Mouse (Mus musculus): ENCODE measurements at regions not wholly inside any gene's neighbourhood (a gene's known extent, or its start where the extent isn't known, plus 50 kb on each side); places are given as distances from the start of the nearest gene placed in this dataset.

DNA sequence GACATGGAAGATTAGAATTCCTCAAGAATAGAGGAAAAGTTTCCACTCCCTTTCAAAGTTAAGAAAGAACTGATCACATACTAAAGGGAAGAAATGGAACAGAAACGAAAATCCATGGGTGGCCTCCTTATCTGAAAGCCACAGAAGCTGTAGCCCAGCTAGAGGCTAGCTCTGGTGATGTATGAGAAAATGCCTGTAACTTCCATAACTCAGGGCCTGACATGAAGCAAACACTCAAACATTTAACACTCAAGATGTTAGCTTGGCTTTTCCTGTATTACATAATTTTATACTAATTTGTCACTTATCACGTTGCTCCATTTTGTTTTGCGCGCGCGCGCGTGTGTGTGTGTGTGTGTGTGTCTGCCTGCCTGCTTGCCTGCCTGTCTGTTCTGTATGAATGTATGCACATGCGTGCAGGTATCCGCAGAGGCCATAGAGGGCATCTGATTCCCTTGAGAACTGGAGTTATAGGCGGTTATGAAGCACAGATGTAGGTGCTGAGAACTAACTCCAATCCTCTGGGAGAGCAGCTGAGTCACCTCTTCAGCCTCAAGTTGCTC is 88.2 kb downstream of the Olfr267 start:
- Histone ChIP-seq H3K36me3 (ENCODE audit: control insufficient read depth, insufficient read depth, low read length) (no peaks in the 10 kb centered on the region), H3K4me2 (no peak overlapping the region), H3K27ac (ENCODE audit: low read depth, low read length) (no peak overlapping the region), H3K27me3 (replicated peaks; ENCODE audit: control insufficient read depth, insufficient read depth, low read length) (no peaks in the 10 kb centered on the region), H3K9me3 (ENCODE audit: control insufficient read depth, low read length) (no peaks in the 10 kb centered on the region), H3K4me3 (ENCODE audit: low read depth, low read length) (no peak overlapping the region), H3K9ac (ENCODE audit: low read depth, low read length) (no peak overlapping the region), H3K4me1 (replicated peaks; ENCODE audit: control insufficient read depth, insufficient read depth, low read length) (no peaks in the 10 kb centered on the region)
- ATAC-seq (replicated peaks; ENCODE audit: low FRiP score) (no peak), DNase-seq (ENCODE audit: low spot score) (no peak)
- 81% methylated on average over 11 of the region's 11 CpGs for WGBS

DNA sequence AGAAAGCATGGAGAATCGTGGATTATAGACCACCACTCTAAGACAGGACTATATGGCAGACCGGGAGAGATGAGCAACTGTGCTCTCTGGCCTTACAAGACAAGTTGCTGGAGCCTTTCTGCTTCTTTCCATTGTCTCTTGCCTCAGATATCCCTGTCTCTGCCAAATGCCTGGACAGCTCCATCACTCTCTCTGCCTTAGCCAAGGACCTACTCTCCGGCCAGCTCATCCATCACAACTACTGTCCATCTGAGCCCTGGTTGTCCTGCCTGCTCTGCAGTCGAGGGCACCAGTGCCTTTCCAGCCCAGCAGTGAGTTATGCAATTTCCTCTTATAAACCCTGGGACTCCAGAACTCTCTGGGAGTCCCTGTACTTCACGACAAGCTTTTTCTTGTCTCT is 88.7 kb downstream of the Olfr267 start:
- Histone ChIP-seq H3K36me3 (ENCODE audit: control insufficient read depth, insufficient read depth, low read length) (no peaks in the 10 kb centered on the region), H3K9me3 (ENCODE audit: control insufficient read depth, low read length) (no peaks in the 10 kb centered on the region), H3K27me3 (replicated peaks; ENCODE audit: control insufficient read depth, insufficient read depth, low read length) (no peaks in the 10 kb centered on the region), H3K9ac (ENCODE audit: low read depth, low read length) (no peak overlapping the region), H3K4me2 (no peak overlapping the region), H3K4me1 (replicated peaks; ENCODE audit: control insufficient read depth, insufficient read depth, low read length) (no peaks in the 10 kb centered on the region), H3K27ac (ENCODE audit: low read depth, low read length) (no peak overlapping the region), H3K4me3 (ENCODE audit: low read depth, low read length) (no peak overlapping the region)
- no peak for ATAC-seq (replicated peaks; ENCODE audit: low FRiP score)
- no peak for DNase-seq (ENCODE audit: low spot score)
- WGBS: 54% methylated on average over 5 of the region's 5 CpGs

DNA sequence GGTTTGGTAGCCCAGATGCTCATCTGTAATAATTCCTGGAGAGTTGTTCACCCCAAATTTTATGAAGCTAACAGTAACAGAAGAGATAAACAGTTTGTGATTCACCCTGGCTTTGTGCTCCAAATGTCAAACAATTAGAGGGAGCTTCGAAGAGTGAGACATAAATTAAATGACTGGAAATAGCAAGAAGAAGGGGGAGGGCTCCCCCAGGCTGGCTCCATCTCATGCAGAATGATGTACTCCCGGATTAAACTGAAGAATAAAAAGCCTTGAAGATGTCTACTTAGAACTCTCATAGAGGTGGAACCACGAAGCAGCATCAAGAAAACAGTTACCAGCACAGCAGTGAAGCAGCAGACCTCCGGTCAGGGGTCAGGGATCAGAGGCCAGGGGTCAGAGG is 90.8 kb downstream of the Olfr267 start:
- Histone ChIP-seq H3K4me1 (replicated peaks; ENCODE audit: control insufficient read depth, insufficient read depth, low read length) (no peaks in the 10 kb centered on the region), H3K9me3 (ENCODE audit: control insufficient read depth, low read length) (no peaks in the 10 kb centered on the region), H3K27me3 (replicated peaks; ENCODE audit: control insufficient read depth, insufficient read depth, low read length) (no peaks in the 10 kb centered on the region), H3K27ac (ENCODE audit: low read depth, low read length) (no peak overlapping the region), H3K4me2 (no peak overlapping the region), H3K9ac (ENCODE audit: low read depth, low read length) (no peak overlapping the region), H3K4me3 (ENCODE audit: low read depth, low read length) (no peak overlapping the region), H3K36me3 (ENCODE audit: control insufficient read depth, insufficient read depth, low read length) (no peaks in the 10 kb centered on the region)
- WGBS: 63% methylated on average over 4 of the region's 4 CpGs
- DNase-seq (ENCODE audit: low spot score): no peak
- no peak for ATAC-seq (replicated peaks; ENCODE audit: low FRiP score)

DNA sequence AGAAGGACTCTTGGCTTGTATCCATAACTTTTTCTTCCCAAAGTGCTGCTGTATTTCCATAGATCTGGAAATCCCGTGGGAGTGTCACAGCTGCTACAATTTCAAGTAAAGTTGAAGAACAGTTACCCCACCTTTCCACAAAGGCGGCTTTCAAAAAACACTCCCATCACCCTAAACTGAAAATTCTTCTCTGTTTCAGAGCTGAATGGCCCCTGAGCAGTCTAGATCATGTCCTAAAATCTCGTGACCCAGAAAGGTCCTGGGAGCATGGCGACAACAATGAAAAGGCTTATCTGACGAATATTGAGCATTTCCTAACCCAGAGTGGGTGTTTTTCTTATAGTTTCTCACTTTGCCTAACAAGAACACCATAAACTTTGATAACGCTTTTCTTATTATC is 92.2 kb downstream of the Olfr267 start:
- DNase-seq (ENCODE audit: low spot score): no peak

DNA sequence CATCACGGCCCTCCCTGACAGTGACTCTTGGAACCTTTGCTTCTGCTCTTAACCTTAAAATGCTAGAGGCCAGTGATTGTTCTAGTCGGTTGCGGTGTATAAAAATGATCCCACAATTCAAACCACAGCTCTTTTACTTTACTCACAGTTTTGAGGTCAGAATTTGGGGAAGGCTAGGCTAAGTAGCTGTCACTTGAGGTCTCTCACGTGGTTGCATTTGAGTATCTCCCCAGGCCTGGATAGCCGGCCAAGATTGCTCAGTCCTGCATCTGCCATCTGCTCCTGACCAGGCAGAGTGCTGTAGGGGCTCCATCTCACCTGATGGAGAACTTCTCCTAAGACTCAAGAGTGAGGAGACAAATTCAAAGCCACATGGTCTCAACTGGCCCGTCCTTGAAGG is 94.5 kb downstream of the Olfr267 start:
- no peak overlapping the region for H3K4me3 ChIP-seq (ENCODE audit: low read depth, low read length)
- ATAC-seq (replicated peaks; ENCODE audit: low FRiP score): no peak

More for the DNA sequence above, 92.2 kb downstream of the Olfr267 start:
- no peak for ATAC-seq (replicated peaks; ENCODE audit: low FRiP score)
- no peak overlapping the region for H3K27ac ChIP-seq (ENCODE audit: low read depth, low read length)
- no peaks in the 10 kb centered on the region for H3K36me3 ChIP-seq (ENCODE audit: control insufficient read depth, insufficient read depth, low read length)
- H3K4me2 ChIP-seq: no peak overlapping the region
- no peaks in the 10 kb centered on the region for H3K27me3 ChIP-seq (replicated peaks; ENCODE audit: control insufficient read depth, insufficient read depth, low read length)
- H3K4me1 ChIP-seq (replicated peaks; ENCODE audit: control insufficient read depth, insufficient read depth, low read length): no peaks in the 10 kb centered on the region
- H3K9ac ChIP-seq (ENCODE audit: low read depth, low read length): no peak overlapping the region
- H3K9me3 ChIP-seq (ENCODE audit: control insufficient read depth, low read length): no peaks in the 10 kb centered on the region
- 83% methylated on average over 6 of the region's 6 CpGs for WGBS
- H3K4me3 ChIP-seq (ENCODE audit: low read depth, low read length): no peak overlapping the region

DNA sequence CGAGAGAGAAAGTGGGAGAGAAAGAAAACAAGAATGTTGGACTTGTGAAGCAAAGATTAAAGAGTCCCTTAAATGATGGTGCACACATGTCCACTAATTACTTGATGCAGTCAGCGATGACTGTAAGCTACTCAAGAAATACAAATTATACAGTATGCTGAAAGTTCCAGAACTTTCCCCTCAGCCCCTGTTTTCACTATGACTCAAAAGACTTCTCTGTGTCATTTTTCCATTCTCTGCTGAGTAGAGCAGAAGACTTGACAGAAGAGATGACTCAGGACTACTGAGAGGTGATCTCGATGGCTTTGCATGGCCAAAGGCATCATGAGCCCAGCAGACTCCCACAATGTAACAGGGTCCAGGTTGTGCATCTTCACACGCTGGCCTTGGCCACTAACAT is 105.6 kb downstream of the Olfr267 start:
- no peak overlapping the region for H3K27ac ChIP-seq (ENCODE audit: low read depth, low read length)
- H3K9me3 ChIP-seq (ENCODE audit: control insufficient read depth, low read length): no peaks in the 10 kb centered on the region
- H3K4me2 ChIP-seq: no peak overlapping the region
- no peak overlapping the region for H3K9ac ChIP-seq (ENCODE audit: low read depth, low read length)
- WGBS: 80% methylated on average over 4 of the region's 4 CpGs
- DNase-seq (ENCODE audit: low spot score) (no peak), ATAC-seq (replicated peaks; ENCODE audit: low FRiP score) (no peak)
- no peak overlapping the region for H3K4me3 ChIP-seq (ENCODE audit: low read depth, low read length)
- H3K27me3 ChIP-seq (replicated peaks; ENCODE audit: control insufficient read depth, insufficient read depth, low read length): no peaks in the 10 kb centered on the region
- no peaks in the 10 kb centered on the region for H3K36me3 ChIP-seq (ENCODE audit: control insufficient read depth, insufficient read depth, low read length)
- H3K4me1 ChIP-seq (replicated peaks; ENCODE audit: control insufficient read depth, insufficient read depth, low read length): no peaks in the 10 kb centered on the region

More for the DNA sequence above, 94.5 kb downstream of the Olfr267 start:
- Histone ChIP-seq H3K27me3 (replicated peaks; ENCODE audit: control insufficient read depth, insufficient read depth, low read length) (no peaks in the 10 kb centered on the region), H3K27ac (ENCODE audit: low read depth, low read length) (no peak overlapping the region), H3K4me2 (no peak overlapping the region), H3K36me3 (ENCODE audit: control insufficient read depth, insufficient read depth, low read length) (no peaks in the 10 kb centered on the region), H3K9ac (ENCODE audit: low read depth, low read length) (no peak overlapping the region), H3K4me1 (replicated peaks; ENCODE audit: control insufficient read depth, insufficient read depth, low read length) (no peaks in the 10 kb centered on the region), H3K9me3 (ENCODE audit: control insufficient read depth, low read length) (no peaks in the 10 kb centered on the region)
- no peak for DNase-seq (ENCODE audit: low spot score)
- 77% methylated on average over 6 of the region's 6 CpGs for WGBS

DNA sequence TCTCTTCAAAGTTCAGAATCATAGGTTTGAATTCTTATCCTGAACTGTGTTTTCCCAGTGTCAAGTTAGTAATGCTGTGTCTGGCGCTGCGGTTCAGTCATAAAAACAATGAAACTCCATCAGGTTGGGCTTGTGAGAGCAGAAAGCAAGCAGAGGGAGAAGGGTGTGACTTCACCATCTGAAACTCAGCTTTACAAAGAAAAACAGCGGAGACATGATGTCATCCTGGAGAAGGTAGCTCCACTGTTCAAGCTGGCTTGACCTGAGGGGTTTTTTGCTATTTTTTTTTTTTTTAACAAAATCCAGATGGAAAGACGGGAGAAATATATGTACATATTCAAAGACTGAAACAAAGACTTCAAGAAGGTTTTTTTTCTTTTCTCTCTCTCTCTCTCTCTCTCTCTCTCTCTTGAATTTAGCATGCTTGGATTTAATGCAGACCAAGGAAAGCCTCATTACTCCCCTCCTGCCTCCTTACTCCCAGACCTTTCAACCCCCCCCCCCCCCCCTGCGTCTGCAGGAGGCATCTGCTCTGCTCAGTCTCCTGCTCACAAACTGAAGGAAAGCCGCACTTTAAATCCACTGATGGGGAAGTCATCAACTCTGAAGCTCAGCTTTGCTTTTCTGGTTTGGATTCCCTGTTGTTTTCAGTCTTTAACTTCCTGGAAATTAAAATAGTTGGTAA is 109.7 kb downstream of the Olfr267 start:
- ATAC-seq (replicated peaks; ENCODE audit: low FRiP score): no peak
- H3K27me3 ChIP-seq (replicated peaks; ENCODE audit: control insufficient read depth, insufficient read depth, low read length): no peaks in the 10 kb centered on the region
- WGBS: 57% methylated on average over 6 of the region's 6 CpGs
- no peak overlapping the region for H3K27ac ChIP-seq (ENCODE audit: low read depth, low read length)
- H3K4me2 ChIP-seq: no peak overlapping the region
- no peaks in the 10 kb centered on the region for H3K36me3 ChIP-seq (ENCODE audit: control insufficient read depth, insufficient read depth, low read length)
- H3K4me3 ChIP-seq (ENCODE audit: low read depth, low read length): no peak overlapping the region
- no peaks in the 10 kb centered on the region for H3K4me1 ChIP-seq (replicated peaks; ENCODE audit: control insufficient read depth, insufficient read depth, low read length)
- DNase-seq (ENCODE audit: low spot score): no peak
- H3K9ac ChIP-seq (ENCODE audit: low read depth, low read length): no peak overlapping the region
- no peaks in the 10 kb centered on the region for H3K9me3 ChIP-seq (ENCODE audit: control insufficient read depth, low read length)

DNA sequence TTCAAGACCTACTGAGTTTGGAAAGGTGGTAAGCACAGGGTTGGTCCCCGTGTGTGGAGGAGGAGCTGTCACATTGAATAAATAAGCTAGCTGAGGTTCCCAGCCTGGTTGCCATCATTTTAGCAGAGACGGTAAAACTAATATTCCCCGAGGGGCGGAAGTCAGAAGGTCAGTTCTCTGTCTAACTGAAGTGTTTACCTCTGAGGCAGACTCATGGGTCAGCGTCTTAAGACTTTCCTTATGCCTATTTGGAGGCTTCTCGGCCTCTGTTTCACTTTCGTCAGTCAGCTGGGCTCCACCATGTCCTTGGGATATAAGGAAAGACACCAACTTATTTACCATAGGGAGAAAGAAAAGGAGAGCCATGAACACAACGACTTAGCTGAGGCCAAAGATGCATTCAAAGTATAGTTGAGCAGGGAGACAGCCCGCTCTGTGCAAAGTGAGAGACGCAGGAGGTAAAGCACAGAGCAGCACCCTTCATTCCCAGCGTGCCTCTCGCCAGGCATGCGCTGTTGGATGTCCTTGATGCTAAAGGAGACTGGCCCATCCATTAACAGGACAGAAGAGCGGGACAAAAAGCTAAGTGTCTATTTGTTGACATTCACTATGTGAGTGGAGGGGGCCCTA is 116.0 kb downstream of the Olfr267 start:
- H3K9ac ChIP-seq (ENCODE audit: low read depth, low read length): no peak overlapping the region
- no peaks in the 10 kb centered on the region for H3K27me3 ChIP-seq (replicated peaks; ENCODE audit: control insufficient read depth, insufficient read depth, low read length)
- no peaks in the 10 kb centered on the region for H3K9me3 ChIP-seq (ENCODE audit: control insufficient read depth, low read length)
- H3K4me3 ChIP-seq (ENCODE audit: low read depth, low read length): no peak overlapping the region
- DNase-seq (ENCODE audit: low spot score) (no peak), ATAC-seq (replicated peaks; ENCODE audit: low FRiP score) (no peak)
- H3K36me3 ChIP-seq (ENCODE audit: control insufficient read depth, insufficient read depth, low read length): no peaks in the 10 kb centered on the region
- H3K27ac ChIP-seq (ENCODE audit: low read depth, low read length): no peak overlapping the region
- H3K4me2 ChIP-seq: no peak overlapping the region
- 59% methylated on average over 14 of the region's 14 CpGs for WGBS
- H3K4me1 ChIP-seq (replicated peaks; ENCODE audit: control insufficient read depth, insufficient read depth, low read length): no peaks in the 10 kb centered on the region

DNA sequence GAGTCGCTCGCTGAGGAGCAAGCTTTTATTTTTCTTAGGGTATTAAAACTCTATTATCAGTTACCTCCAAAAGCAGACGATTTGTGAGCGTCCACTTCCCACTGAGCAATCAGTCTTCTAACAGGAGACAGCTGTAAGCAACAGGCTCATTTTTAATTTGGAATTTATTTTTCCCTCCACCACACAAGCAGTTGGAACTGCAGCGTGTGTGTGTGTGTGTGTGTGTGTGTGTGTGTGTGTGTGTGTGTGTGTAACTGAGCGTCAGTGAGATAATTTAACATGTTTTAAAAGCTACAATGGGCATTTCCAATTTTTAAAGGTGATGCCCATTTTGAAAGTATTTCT is 116.6 kb downstream of the Olfr267 start:
- H3K4me2 ChIP-seq: no peak overlapping the region
- no peak overlapping the region for H3K4me3 ChIP-seq (ENCODE audit: low read depth, low read length)
- WGBS: 47% methylated on average over 6 of the region's 6 CpGs
- DNase-seq (ENCODE audit: low spot score) (no peak), ATAC-seq (replicated peaks; ENCODE audit: low FRiP score) (no peak)
- H3K9me3 ChIP-seq (ENCODE audit: control insufficient read depth, low read length): no peaks in the 10 kb centered on the region
- no peaks in the 10 kb centered on the region for H3K4me1 ChIP-seq (replicated peaks; ENCODE audit: control insufficient read depth, insufficient read depth, low read length)
- H3K27ac ChIP-seq (ENCODE audit: low read depth, low read length): peak overlapping the region; percentile 15; the same call in 1 of the 2 replicates
- no peaks in the 10 kb centered on the region for H3K27me3 ChIP-seq (replicated peaks; ENCODE audit: control insufficient read depth, insufficient read depth, low read length)
- no peaks in the 10 kb centered on the region for H3K36me3 ChIP-seq (ENCODE audit: control insufficient read depth, insufficient read depth, low read length)
- H3K9ac ChIP-seq (ENCODE audit: low read depth, low read length): no peak overlapping the region

All from liver, embryonic 11.5 days (tissue).